Mouse (Mus musculus) lung, adult 2 months (tissue): Measurements from ENCODE around the gene Tchp. TPM values are rescaled to one million over a fixed set of nuclear protein-coding genes. Genes with fewer than 3 reads are reported as not detected.
A peak's percentile ranks its signal among the peaks of the same experiment; 100 is the strongest.

Experiments used
- DNase-seq: peaks from one replicate; pipeline ENCODE4 v3.0.0; 2022
- H3K4me1 ChIP-seq: fragments of 200-500 bp; 2 replicates; pipeline ENCODE4 v1.6.1; 2011; ENCODE audit warnings: low read length; ENCODE audit not compliant: control insufficient read depth, insufficient read depth
- H3K4me3 ChIP-seq: fragments of 200-500 bp; replicated peaks from 2 replicates; pipeline ENCODE3; 2011; ENCODE audit warnings: low read depth, mild to moderate bottlenecking, control low read depth, low read length; ENCODE audit errors: extremely low read depth
- CTCF ChIP-seq: fragments of 200-500 bp; IDR thresholded peaks from 2 replicates; pipeline ENCODE4 v1.5.1; 2011; ENCODE audit warnings: mild to moderate bottlenecking, low read length, control low read depth; ENCODE audit not compliant: insufficient read depth
- POLR2A ChIP-seq: fragments of 200-500 bp; IDR thresholded peaks from 2 replicates; pipeline ENCODE4 v1.6.1; 2011; ENCODE audit warnings: low read depth, mild to moderate bottlenecking, control low read depth, low read length, borderline replicate concordance; ENCODE audit errors: extremely low read depth
- WGBS: fragments of 180-500 bp; shearing (Covaris S2); methylation state at CpG from one replicate; pipeline ENCODE4 v1.1.7; 2018; 5-methylcytosine and 5-hydroxymethylcytosine counted together
- polyA plus RNA-seq: library from polyadenylated mRNA; depleted of rRNA; stranded (reverse); fragments of >200 nt; gene quantifications from 2 replicates; pipeline ENCODE4 v1.2.3, GENCODE M21; 2012

Tchp gene
- polyA plus RNA-seq, 1 experiment: 17.3 TPM

- H3K4me1 ChIP-seq: no peaks in the 10 kb centered on the region
- TF ChIP-seq CTCF (no peak), POLR2A (no peak)
- WGBS: 71% methylated on average over 10 of the region's 10 CpGs
- no peak for DNase-seq
- H3K4me3 ChIP-seq: no peak overlapping the region
Measured at GRCm38 (mm10) chr5:114730129-114730528, 22.6 kb downstream of the Tchp start.

DNA sequence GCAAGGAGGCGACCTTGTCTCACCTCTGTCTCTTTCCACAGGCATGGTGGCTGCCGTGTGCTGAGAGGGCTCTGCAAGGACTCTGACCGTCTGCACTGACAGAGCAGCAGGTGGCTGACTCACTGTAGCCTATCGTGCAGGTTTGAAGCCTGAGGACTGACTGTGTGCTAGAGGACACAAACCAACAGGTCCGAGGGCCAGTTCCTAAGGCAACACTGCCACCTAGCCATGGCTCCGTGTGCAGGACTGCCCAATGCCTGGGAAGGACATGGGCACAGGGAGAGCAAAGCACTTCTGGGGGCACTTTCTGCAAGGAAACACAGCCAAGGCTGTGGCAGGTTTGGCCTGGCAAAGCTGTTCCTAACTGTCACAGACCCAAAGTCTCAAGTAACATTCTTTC lies 23.9 kb downstream of the Tchp start:
- 68% methylated on average over 6 of the region's 6 CpGs for WGBS
- TF ChIP-seq POLR2A (no peak), CTCF (peak; percentile 6; the same call in 1 of the 2 replicates)

DNA sequence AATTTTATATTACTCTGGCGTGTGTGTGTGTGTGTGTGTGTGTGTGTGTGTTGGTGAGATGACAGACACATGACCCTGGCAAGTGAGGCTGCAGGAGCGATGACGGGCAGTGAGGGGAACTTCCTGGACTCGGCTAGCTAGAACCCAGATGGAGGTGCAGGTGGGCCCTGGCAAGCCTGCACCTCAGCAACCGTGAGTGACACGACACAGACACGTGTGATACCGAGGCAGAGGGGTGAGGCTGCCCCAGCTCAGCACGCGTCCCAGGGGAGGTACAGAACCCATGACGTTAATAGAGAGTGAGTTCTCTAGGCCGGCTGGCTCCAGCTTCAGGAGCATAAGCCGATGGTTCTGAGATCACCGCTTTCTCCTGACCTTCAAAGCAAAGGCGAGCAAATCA lies 24.4 kb downstream of the Tchp start:
- no peak overlapping the region for H3K4me3 ChIP-seq
- TF ChIP-seq POLR2A (no peak), CTCF (no peak)
- H3K4me1 ChIP-seq: peaks cover 2% of the 10 kb centered on the region; the same call in 1 of the 2 replicates
- no peak for DNase-seq
- 85% methylated on average over 15 of the region's 15 CpGs for WGBS

More for the DNA sequence above, 23.9 kb downstream of the Tchp start:
- Histone ChIP-seq H3K4me3 (no peak overlapping the region), H3K4me1 (no peaks in the 10 kb centered on the region)
- no peak for DNase-seq

GRCm38 (mm10) chr5:114733606-114734005 lies 26.0 kb downstream of the Tchp start:
- TF ChIP-seq CTCF (no peak), POLR2A (no peak)
- no peak for DNase-seq
- 91% methylated on average over 15 of the region's 15 CpGs for WGBS
- Histone ChIP-seq H3K4me1 (peaks cover 16% of the 10 kb centered on the region), H3K4me3 (no peak overlapping the region)

DNA sequence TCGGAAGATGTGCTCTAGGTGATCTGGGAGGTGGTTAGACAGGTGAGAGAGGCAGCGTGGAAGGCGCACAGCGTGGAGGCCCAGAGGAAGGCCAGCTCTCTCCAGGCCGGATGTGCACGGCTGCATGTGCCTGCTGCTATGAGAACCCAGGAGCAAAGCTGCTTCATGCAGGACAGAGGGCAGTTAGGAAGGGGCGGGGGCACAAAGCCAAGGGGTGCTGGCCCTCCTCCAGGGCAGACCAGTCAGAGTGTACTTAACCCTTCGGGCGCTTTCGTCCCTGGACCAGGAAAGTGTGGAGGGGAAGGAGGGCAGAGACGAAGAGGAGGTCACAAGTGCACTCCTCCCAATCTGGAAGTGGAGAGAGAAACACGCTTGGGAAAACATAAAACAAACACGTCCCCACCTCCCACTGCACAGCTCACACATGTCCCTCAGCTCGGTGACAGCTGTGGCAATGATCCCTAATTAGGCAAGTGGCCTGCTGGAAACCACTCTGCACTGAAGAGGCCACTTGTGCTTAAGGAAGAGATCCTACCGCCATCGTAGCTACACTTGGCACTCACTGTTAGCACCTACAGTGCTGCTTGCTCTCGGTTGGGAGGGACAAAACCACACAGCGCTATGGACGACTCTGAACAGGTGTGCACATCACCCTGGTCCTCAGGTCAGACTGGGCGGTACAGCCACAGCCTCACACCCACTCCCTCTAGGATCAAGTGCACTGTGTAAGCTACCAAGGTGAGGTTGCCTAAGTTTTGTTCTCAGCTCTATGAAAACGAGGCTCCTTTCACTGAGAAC lies 29.7 kb downstream of the Tchp start:
- DNase-seq: peak; percentile 48
- no peak overlapping the region for H3K4me3 ChIP-seq
- peaks cover 19% of the 10 kb centered on the region for H3K4me1 ChIP-seq
- WGBS: 54% methylated on average over 21 of the region's 21 CpGs
- no peak for TF ChIP-seq POLR2A
- no peak for TF ChIP-seq CTCF

GRCm38 (mm10) chr5:114738707-114739241 lies 31.2 kb downstream of the Tchp start:
- TF ChIP-seq CTCF (no peak), POLR2A (peak; percentile 13; the same call in 1 of the 2 replicates)
- Histone ChIP-seq H3K4me1 (peaks cover 19% of the 10 kb centered on the region), H3K4me3 (no peak overlapping the region)
- peak; percentile 45 for DNase-seq
- 41% methylated on average over 12 of the region's 12 CpGs for WGBS

- DNase-seq: no peak
- WGBS: 42% methylated on average over 4 of the region's 4 CpGs
- peaks cover 19% of the 10 kb centered on the region for H3K4me1 ChIP-seq
- TF ChIP-seq CTCF (no peak), POLR2A (no peak)
- H3K4me3 ChIP-seq: no peak overlapping the region
Measured at GRCm38 (mm10) chr5:114740595-114740994, 33.0 kb downstream of the Tchp start.

GRCm38 (mm10) chr5:114742572-114742971 lies 35.0 kb downstream of the Tchp start:
- WGBS: 91% methylated on average over 10 of the region's 10 CpGs

DNA sequence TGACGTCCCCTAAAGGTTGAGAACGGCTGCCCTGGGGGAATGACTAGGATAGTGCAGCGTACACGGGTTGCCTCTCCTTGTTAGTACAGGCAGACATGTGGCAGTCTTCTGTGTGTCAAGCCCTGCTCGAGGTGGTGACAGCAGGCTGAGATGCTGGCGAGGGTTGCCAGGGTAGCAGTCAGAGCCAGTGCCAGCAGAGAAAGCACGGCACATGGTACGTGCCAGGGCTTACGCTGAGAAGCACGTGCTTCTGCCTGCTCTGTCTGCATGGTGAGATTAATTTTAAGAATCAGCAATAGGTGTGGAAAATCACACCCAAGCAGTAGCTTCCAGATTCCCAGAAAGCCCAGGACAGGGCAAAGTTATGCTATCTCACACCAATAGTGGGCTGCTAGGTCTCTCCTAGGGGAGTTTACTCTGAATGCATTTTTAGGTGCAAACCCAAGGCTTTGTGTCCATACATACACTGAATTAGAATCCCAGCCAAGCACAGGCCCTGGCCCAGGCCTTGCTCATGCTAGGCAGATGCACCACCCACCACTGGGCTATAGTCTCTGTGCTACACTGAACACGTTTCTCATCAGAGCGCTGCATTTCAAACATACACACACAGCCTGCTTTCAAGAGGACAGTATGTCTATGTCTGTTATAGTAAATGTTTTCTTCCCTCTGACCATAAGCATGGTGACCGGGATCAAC lies 35.6 kb downstream of the Tchp start:
- TF ChIP-seq POLR2A (no peak), CTCF (no peak)
- DNase-seq: no peak
- 89% methylated on average over 13 of the region's 13 CpGs for WGBS
- Histone ChIP-seq H3K4me1 (peaks cover 8% of the 10 kb centered on the region), H3K4me3 (no peak overlapping the region)

More at GRCm38 (mm10) chr5:114742572-114742971, 35.0 kb downstream of the Tchp start:
- DNase-seq: no peak
- Histone ChIP-seq H3K4me3 (no peak overlapping the region), H3K4me1 (peaks cover 13% of the 10 kb centered on the region)
- TF ChIP-seq POLR2A (no peak), CTCF (no peak)

DNA sequence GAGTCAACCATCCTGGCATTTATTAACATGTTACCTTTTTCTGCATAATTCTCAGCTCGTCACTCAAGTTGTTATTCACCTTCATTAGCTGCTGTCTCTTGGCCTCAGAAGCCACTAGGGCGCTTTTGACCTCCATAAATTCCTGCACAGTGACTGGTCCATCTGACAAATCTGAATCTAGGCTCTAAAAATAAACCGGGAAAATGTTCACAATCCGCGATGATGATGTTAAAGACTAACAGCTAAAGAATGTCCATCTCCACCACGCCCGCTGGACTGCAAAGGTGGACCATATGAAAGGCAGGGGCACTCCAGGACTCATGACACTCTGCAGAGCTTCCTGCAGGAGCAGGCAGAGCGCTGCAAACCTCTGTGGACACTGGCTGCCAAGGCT lies 36.1 kb downstream of the Tchp start:
- DNase-seq: no peak
- 88% methylated on average over 8 of the region's 8 CpGs for WGBS
- TF ChIP-seq CTCF (no peak), POLR2A (no peak)
- H3K4me1 ChIP-seq: peaks cover 3% of the 10 kb centered on the region
- no peak overlapping the region for H3K4me3 ChIP-seq
